Mouse (Mus musculus) effector memory CD4-positive, alpha-beta T cell, adult 5 months (primary cell): ENCODE data around the gene Lypd4. TPM values are rescaled to one million over a fixed set of nuclear protein-coding genes. Genes with fewer than 3 reads are reported as not detected.

Experiments used
- polyA plus RNA-seq: library from polyadenylated mRNA; unstranded; fragments of 100-300 nt; shearing (Covaris generic); gene quantifications from one replicate; pipeline ENCODE4 v1.2.1, GENCODE M21; 2017

Gene Lypd4
- not detected for polyA plus RNA-seq

GRCm38 (mm10) chr7:24869532-24870165 is at the start of gene Lypd4, which contains the start of gene Dmrtc2:
TSS of gene Lypd4 (minus strand) at chr7:24869941.
TSS of gene Dmrtc2 (plus strand) at chr7:24870057.

GRCm38 (mm10) chr7:24902630-24903443 is 33.1 kb upstream of the Lypd4 start, which contains the start of gene Arhgef1:
TSS of gene Arhgef1 (plus strand) at chr7:24902912.

GRCm38 (mm10) chr7:24897224-24897623 is 27.5 kb upstream of the Lypd4 start, which contains the start of gene Cd79a:
TSS of gene Cd79a (plus strand) at chr7:24897381.

GRCm38 (mm10) chr7:24883896-24884692 is 14.4 kb upstream of the Lypd4 start, which contains the start of gene Rps19:
TSS of gene Rps19 (plus strand) at chr7:24884371.

GRCm38 (mm10) chr7:24861913-24862312 is 7.8 kb downstream of the Lypd4 start, which contains the start of gene Gm9844:
TSS of gene Gm9844 (plus strand) at chr7:24862213.

Other genes with a start within 250 kb of the Lypd4 start
- not detected for gene Lypd3, start 233.4 kb downstream of the Lypd4 start, polyA plus RNA-seq
- not detected for gene Tex101, start 193.3 kb downstream of the Lypd4 start, polyA plus RNA-seq
- gene BC049730, start 160.7 kb downstream of the Lypd4 start, polyA plus RNA-seq: not detected
- gene Gm4763, start 143.0 kb downstream of the Lypd4 start, polyA plus RNA-seq: not detected
- not detected for gene Cd177, start 109.6 kb downstream of the Lypd4 start, polyA plus RNA-seq
- gene Ceacam10, start 92.7 kb downstream of the Lypd4 start, polyA plus RNA-seq: not detected
- 27.8 TPM for gene Gm9844, start 7.7 kb downstream of the Lypd4 start, polyA plus RNA-seq
- gene Dmrtc2, start 116 bp upstream of the Lypd4 start, polyA plus RNA-seq: not detected
- gene Rps19, start 14.4 kb upstream of the Lypd4 start, polyA plus RNA-seq: 4,849 TPM
- gene Cd79a, start 27.4 kb upstream of the Lypd4 start, polyA plus RNA-seq: 2.1 TPM
- gene Arhgef1, start 33.0 kb upstream of the Lypd4 start, polyA plus RNA-seq: 1,125 TPM
- not detected for gene Gm4881, start 74.6 kb upstream of the Lypd4 start, polyA plus RNA-seq
- 808 TPM for gene Rabac1, start 102.8 kb upstream of the Lypd4 start, polyA plus RNA-seq
- 21.3 TPM for gene Atp1a3, start 136.0 kb upstream of the Lypd4 start, polyA plus RNA-seq
- 2.6 TPM for gene Grik5, start 202.4 kb upstream of the Lypd4 start, polyA plus RNA-seq
- gene Zfp574, start 202.6 kb upstream of the Lypd4 start, polyA plus RNA-seq: 27.5 TPM